Mouse (Mus musculus): ENCODE measurements at regions not wholly inside any gene's neighbourhood (a gene's known extent, or its start where the extent isn't known, plus 50 kb on each side); places are given as distances from the start of the nearest gene placed in this dataset.

DNA sequence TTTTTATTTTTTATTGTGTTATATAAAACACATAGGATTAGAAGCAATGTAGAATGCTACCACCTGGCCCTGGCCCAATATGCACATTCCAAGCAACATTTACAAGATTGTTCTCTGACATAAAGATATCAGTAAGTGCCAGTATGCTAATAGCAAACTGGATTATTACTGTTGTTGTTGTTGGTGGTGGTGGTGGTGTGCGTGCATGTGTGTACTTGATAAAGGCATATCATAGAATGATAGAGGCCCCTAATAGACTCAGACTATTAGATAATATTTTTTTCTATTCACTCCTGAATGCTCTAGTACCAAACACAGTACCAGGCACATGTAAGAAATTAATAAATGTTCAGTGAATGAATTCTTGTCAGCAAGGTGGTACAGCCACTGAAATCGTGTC, 98.9 kb upstream of the Tbc1d5 start:
- intact Hi-C loops (cut with DNase I): no loop called here
- no peak for DNase-seq

DNA sequence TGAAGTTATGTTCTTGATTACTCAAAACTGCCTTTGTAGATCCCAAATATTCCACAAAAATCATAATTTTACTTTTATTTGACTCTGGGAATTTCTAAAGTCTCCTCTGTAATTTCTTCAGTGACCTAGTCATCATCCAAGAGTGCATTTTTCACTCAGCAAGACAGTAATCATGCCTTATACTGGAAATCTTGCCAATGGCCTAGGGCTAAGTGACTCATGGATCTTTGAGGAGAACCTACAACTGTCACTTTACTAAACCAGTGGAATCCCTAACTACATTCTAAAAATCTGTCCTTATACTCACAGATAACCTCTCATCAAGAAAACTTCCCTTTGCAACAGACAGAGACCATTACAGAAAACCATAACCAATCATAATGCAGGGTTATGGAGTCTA, 98.0 kb upstream of the Tbc1d5 start:
- intact Hi-C loops (cut with DNase I): no loop called here
- DNase-seq: no peak

DNA sequence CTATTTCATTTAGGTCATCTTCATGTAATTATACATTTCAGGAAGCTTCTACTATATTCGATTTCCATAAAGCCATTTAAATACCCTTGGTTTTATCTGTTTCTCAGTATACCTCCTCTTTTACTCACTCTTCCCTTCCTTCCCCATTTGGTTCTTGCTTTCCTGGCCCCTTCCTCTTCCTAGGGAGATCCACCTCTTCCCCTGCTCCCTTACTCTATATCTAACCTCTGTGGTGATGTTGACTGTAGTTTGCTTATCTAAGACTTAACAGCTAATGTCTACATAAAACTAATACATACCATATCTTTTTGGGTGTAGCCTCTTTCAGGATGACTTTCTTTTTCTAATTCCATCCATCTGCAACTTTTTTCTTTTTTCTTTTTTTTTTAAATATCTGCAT, 92.9 kb upstream of the Tbc1d5 start:
- DNase-seq: no peak
- intact Hi-C loops (cut with DNase I): no loop called here

DNA sequence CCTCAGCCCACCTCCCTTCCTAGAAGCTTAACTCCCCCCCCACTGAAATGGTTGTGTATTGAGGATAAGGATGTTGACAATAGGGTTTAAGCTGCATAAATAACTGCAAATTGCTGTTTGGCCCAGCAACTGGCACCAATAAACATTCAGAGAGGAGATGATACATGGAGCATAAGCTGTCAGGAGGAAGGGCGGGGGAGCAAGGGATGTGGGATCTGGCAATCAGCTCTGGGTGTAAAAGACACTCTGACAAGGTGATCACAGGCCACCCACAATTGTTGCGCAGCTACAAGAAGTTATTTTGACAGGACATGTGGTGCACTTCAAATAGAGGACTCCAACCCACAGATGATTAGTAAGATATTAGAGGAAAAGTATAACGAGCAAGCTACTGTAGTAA, 83.8 kb upstream of the Tbc1d5 start:
- intact Hi-C loops (cut with DNase I): no loop called here
- DNase-seq: no peak

DNA sequence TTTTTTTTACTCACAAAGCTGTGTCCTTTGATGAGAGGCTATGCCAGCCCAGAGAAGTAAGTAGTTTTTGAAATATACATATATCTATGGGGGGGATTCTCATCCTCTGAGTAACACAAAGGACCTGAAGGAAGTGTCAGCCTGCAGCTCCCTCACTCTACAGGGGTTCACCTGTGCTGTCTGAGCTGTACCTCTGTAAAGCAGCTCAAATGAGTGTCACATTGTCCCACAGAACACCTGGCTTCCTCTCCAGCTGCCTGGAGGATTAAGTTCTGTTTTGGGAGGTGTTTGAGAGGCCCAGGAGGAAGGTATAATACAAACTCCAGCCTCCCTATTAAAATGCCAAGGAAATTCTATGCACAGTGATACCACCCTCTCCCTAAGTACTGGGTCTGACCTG, 83.3 kb upstream of the Tbc1d5 start:
- intact Hi-C loops (cut with DNase I): no loop called here

DNA sequence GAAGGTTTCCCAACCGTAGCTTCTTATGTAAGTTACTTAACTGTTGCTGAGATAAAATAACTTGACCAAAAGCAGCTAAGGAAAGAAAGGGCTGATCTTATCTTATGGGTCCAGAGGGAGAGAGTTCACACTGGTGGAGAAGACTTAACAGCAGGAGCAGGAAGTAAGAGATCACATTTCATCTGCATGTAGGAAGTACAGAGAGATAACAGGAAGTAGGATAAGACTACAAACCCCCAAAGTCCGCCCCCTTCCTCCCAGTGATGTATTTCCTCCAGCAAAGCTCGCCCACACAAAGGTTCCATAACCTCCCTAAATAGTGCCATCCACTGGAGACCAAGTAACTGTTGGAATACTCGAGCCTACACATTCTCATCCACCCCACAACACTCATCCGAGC, 79.2 kb upstream of the Tbc1d5 start:
- no peak for DNase-seq
- intact Hi-C loops (cut with DNase I): no loop called here

More for the DNA sequence above, 83.3 kb upstream of the Tbc1d5 start:
- no peak for DNase-seq

DNA sequence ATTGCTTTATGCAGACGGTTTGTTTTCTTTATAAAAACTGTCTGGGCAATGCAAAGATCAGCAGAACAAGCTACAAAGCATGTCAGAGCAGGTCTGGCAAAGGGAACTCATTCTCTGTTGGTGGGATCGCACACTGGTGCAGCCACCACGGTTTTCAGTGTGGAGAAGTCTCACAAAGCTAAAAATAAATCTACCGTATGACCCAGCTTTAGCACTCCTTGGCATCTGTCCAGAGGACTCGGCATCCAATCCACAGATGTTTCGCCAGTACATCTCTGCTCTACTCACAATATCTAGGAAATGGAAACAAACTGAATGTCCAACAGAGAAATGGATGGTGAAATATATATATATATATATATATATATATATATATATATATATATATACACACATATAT, 69.4 kb upstream of the Tbc1d5 start:
- intact Hi-C loops (cut with DNase I): no loop called here

DNA sequence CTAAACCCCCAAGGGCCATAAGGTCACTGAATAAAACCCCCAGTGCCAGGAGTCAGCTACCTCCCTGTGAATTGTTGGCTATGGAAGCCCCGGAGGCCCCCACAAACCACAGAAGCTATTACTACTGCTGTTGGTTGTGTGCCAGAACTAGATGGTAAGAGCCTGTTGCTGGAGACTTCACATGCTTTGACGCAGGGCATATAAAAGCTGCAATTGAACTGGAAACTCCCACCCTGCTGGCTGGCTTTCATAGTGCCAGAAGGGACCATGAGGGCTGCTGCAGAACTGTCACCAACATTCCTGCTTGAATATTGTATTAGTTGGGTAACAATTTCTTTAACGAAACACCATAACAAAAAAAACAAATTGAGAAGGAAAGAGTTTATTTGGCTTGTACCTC, 66.9 kb upstream of the Tbc1d5 start:
- DNase-seq: peak; percentile 10
- intact Hi-C loops (cut with DNase I): no loop called here

More for the DNA sequence above, 69.4 kb upstream of the Tbc1d5 start:
- DNase-seq: peak; percentile 5

DNA sequence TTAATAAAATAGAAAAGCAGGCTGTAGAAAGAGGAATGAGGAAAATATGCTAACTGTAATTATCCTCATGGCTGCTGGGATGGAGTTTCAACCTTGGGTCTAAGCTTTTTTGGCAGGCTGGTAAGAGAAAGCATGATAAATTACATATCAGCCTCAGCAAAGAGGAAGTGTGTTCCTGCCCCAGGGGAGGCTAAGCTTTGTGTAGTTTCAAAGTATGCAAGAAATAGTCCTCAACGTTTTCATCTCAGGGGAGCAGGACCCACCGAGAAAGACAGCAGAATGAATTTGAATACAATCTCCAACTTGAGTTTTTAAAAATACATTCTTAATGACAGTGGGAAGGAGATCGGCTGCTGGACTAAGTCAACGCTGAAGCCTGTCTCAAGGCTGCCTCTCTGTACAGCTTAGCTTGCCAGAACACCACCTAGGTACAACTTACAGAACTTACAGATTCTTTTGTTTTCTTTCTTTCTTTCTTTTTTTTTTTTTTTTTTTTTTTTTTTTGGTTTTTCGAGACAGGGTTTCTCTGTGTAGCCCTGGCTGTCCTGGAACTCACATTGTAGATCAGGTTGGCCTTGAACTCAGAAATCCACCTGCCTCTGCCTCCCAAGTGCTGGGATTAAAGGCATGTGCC, 61.3 kb upstream of the Tbc1d5 start:
- DNase-seq: no peak
- intact Hi-C loops (cut with DNase I): no loop called here

DNA sequence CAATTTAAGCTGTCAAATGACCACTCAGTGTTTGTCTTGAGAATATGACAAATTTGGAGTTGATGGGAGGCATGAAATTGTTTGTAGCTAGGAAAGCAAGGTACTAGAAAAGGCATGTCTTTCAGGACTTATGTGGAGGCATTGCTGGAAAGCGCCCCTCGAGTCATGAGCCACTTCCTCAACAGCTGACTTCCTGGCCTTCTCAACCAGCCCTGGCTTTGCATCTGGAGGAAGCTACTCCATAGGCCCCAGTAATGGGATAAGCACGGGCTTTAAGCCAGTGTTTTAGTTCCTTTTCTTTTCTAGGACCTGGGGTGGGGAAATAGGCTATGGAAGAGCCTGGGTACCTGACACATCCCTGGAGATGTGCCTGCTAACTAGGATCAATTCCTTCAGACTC, 60.3 kb upstream of the Tbc1d5 start:
- no peak for DNase-seq
- intact Hi-C loops (cut with DNase I): no loop called here

Data from left cerebral cortex, postnatal 4 days (tissue).